Mouse (Mus musculus) midbrain, embryonic 16.5 days (tissue): ENCODE data around the gene Aldh8a1. TPM values are rescaled to one million over a fixed set of nuclear protein-coding genes. Genes with fewer than 3 reads are reported as not detected.

Experiments used
- ATAC-seq: fragments of 200-750 bp; cut with Nextera tagmentation; 2 replicates; pipeline ENCODE4 v1.8.0; 2017; ENCODE audit warnings: moderate TSS enrichment
- H3K27ac ChIP-seq: fragments of 300-500 bp; sonication (generic); 2 replicates; pipeline ENCODE4 v1.5.1; 2014; ENCODE audit warnings: mild to moderate bottlenecking, low read length, mixed read lengths
- H3K27me3 ChIP-seq: fragments of 300-500 bp; sonication (generic); 2 replicates; pipeline ENCODE4 v1.6.1; 2014; ENCODE audit warnings: low read depth, low read length, mixed read lengths; ENCODE audit not compliant: control insufficient read depth, insufficient read depth
- H3K36me3 ChIP-seq: fragments of 300-500 bp; sonication (generic); 2 replicates; pipeline ENCODE4 v1.6.1; 2014; ENCODE audit warnings: mild to moderate bottlenecking, low read length, moderate library complexity, mixed read lengths; ENCODE audit not compliant: control insufficient read depth, insufficient read depth
- H3K4me1 ChIP-seq: fragments of 300-500 bp; sonication (generic); 2 replicates; pipeline ENCODE4 v1.6.1; 2014; ENCODE audit warnings: mild to moderate bottlenecking, low read length, mixed read lengths; ENCODE audit not compliant: control insufficient read depth, insufficient read depth
- H3K4me2 ChIP-seq: fragments of 300-500 bp; sonication (generic); 2 replicates; pipeline ENCODE4 v1.6.1; 2014; ENCODE audit warnings: mild to moderate bottlenecking, low read length, mixed read lengths
- H3K4me3 ChIP-seq: fragments of 300-500 bp; sonication (generic); 2 replicates; pipeline ENCODE4 v1.5.1; 2014; ENCODE audit warnings: low read depth, mild to moderate bottlenecking, low read length, moderate library complexity, mixed read lengths
- H3K9ac ChIP-seq: fragments of 300-500 bp; sonication (generic); 2 replicates; pipeline ENCODE4 v1.6.1; 2014; ENCODE audit warnings: low read depth, low read length, mixed read lengths
- H3K9me3 ChIP-seq: fragments of 300-500 bp; sonication (generic); replicated peaks from 2 replicates; pipeline ENCODE4 v1.6.1; 2014; ENCODE audit warnings: mild to moderate bottlenecking, low read length, mixed read lengths; ENCODE audit not compliant: control insufficient read depth, poor library complexity, severe bottlenecking
- WGBS: fragments of 180-500 bp; shearing (Covaris S2); extraction: QIAGEN DNeasy Blood & Tissue Kit; methylation state at CpG from one replicate; pipeline ENCODE4 v1.1.7; 2014; 5-methylcytosine and 5-hydroxymethylcytosine counted together
- polyA plus RNA-seq: library from polyadenylated mRNA; unstranded; fragments of >200 nt; fragmentation: Nextera tagmentation; extraction: Ambion mirVana; gene quantifications from 2 replicates; pipeline ENCODE4 v1.2.1, GENCODE M21; 2015

The Aldh8a1 gene
- polyA plus RNA-seq, 1 experiment from 2014 or later, result not detected

DNA sequence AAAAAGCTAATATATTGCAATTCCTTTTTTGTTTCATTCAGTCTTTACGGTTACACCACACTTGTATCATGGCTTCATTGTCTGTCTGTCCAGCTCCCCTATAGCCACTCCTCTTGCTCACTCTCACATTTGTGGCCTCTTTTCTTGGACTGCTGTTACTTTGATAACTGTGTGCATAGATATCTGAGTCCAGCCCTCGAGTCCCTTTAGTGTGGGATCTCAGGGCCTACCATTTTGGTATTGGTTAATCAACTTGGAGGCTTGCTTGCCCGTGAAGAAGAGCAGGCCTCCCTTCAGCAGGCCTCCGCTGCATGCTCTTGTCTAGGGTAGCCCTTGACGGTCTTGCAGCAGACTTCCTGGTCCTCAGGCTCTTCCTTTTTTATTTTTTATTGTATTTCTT, 27.6 kb upstream of the Aldh8a1 start:
- H3K27ac ChIP-seq, result no peak overlapping the region

DNA sequence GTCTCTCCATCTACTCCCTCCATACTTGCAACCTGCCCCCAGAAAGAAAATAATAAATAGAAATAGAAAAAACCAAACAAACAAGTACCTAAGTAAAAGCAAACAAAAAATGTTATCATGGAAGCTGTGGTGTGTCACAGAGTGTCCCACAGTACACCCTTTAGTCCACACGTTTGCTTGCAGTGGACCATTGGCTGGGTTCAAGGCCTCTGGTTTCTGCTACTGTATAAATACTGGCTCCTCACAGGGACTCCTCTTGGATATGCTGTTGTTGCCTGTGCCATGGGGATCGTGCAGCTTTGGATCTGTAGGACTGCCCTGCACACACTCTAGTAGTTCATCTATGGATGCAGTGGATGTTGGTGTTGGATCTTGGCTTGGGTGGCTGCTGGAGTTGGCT, 27.1 kb upstream of the Aldh8a1 start:
- H3K4me3 ChIP-seq, result no peak overlapping the region
- no peak overlapping the region for H3K9ac ChIP-seq
- H3K27ac ChIP-seq, result no peak overlapping the region
- H3K36me3 ChIP-seq, result peaks cover 20% of the 10 kb centered on the region
- H3K27me3 ChIP-seq, result no peaks in the 10 kb centered on the region
- ATAC-seq, result no peak
- no peak overlapping the region for H3K4me2 ChIP-seq
- WGBS, result 93% methylated on average over 2 of the region's 2 CpGs
- no peaks in the 10 kb centered on the region for H3K9me3 ChIP-seq
- H3K4me1 ChIP-seq, result no peaks in the 10 kb centered on the region

More for the DNA sequence above, 27.6 kb upstream of the Aldh8a1 start:
- no peaks in the 10 kb centered on the region for H3K4me1 ChIP-seq
- H3K36me3 ChIP-seq, result peaks cover 20% of the 10 kb centered on the region
- H3K27me3 ChIP-seq, result no peaks in the 10 kb centered on the region
- WGBS, result 94% methylated on average over 5 of the region's 5 CpGs
- ATAC-seq, result no peak
- no peaks in the 10 kb centered on the region for H3K9me3 ChIP-seq
- H3K4me3 ChIP-seq, result no peak overlapping the region
- H3K9ac ChIP-seq, result no peak overlapping the region
- H3K4me2 ChIP-seq, result no peak overlapping the region

DNA sequence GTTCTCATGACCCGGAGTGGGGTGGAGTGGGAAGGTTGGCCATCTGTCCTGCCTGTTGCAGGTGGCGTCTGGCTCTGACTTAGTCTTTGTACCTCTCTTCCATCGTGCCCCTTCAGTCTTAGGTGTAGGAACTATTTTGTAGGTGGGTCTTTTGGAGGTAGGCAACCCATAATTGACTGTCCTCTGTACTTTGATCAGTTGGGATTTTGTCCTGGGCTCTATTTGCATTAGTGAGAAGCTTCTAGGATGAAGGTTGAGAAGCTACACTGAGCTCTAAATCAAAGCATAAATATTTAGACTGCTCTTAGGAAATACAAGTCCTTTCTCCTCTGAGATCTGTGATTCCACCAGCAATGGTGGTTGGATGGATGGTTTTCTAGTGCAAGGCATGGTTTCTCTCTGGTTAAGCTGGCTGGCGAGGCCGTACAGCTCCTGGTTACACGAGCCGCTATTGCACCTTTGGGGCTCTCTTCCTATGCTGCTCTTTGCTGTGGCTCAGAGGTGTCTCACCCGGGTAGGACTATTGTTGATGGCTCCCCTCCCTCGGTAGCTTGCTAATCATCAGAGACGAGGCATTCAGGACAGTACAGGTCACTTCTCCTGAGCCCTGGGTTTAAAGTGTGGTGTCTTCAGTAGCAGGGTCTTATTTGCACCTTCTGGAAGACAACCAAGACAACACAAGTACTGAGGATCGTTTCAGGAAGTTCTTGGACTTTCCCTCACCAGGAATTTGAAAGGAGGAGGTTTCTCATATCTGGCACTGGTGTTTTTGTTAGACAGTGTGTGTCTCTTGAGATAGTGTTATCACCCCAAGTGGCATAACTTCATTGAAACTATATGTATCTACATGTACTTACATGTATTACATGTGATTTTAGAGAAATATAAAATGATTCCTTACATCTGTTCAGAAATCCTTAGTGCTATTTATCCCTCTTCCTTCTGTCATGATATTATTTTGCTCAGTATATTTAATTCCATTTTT, 26.3 kb upstream of the Aldh8a1 start:
- peaks cover 21% of the 10 kb centered on the region for H3K36me3 ChIP-seq

GRCm38 (mm10) chr10:21351766-21352165, 25.3 kb upstream of the Aldh8a1 start:
- Histone ChIP-seq H3K4me2 (no peak overlapping the region), H3K36me3 (peaks cover 28% of the 10 kb centered on the region), H3K9ac (no peak overlapping the region), H3K4me1 (no peaks in the 10 kb centered on the region), H3K27ac (no peak overlapping the region), H3K9me3 (no peaks in the 10 kb centered on the region), H3K27me3 (no peaks in the 10 kb centered on the region), H3K4me3 (no peak overlapping the region)
- WGBS, result 49% methylated on average over 12 of the region's 12 CpGs
- no peak for ATAC-seq

More for the DNA sequence above, 26.3 kb upstream of the Aldh8a1 start:
- no peaks in the 10 kb centered on the region for H3K4me1 ChIP-seq
- H3K27ac ChIP-seq, result no peak overlapping the region
- ATAC-seq, result no peak
- H3K4me3 ChIP-seq, result no peak overlapping the region
- WGBS, result 93% methylated on average over 11 of the region's 11 CpGs
- H3K27me3 ChIP-seq, result no peaks in the 10 kb centered on the region
- H3K9ac ChIP-seq, result no peak overlapping the region
- H3K9me3 ChIP-seq, result no peaks in the 10 kb centered on the region
- no peak overlapping the region for H3K4me2 ChIP-seq

- Histone ChIP-seq H3K4me1 (no peaks in the 10 kb centered on the region), H3K4me2 (no peak overlapping the region), H3K27ac (no peak overlapping the region), H3K9ac (no peak overlapping the region), H3K27me3 (no peaks in the 10 kb centered on the region), H3K9me3 (no peaks in the 10 kb centered on the region), H3K36me3 (peaks cover 23% of the 10 kb centered on the region), H3K4me3 (no peak overlapping the region)
- ATAC-seq, result no peak
- WGBS, result 70% methylated on average over 5 of the region's 5 CpGs
These were observed 23.2 kb upstream of the Aldh8a1 start for GRCm38 (mm10) chr10:21353890-21354289.

- H3K36me3 ChIP-seq, result peaks cover 26% of the 10 kb centered on the region
- H3K9ac ChIP-seq, result no peak overlapping the region
- H3K9me3 ChIP-seq, result no peaks in the 10 kb centered on the region
- H3K4me2 ChIP-seq, result no peak overlapping the region
- ATAC-seq, result no peak
- H3K27me3 ChIP-seq, result no peaks in the 10 kb centered on the region
- no peaks in the 10 kb centered on the region for H3K4me1 ChIP-seq
- WGBS, result 94% methylated on average over 7 of the region's 7 CpGs
- H3K4me3 ChIP-seq, result no peak overlapping the region
- no peak overlapping the region for H3K27ac ChIP-seq
These were observed 22.6 kb upstream of the Aldh8a1 start for GRCm38 (mm10) chr10:21354506-21354905.

GRCm38 (mm10) chr10:21357986-21358385, 19.1 kb upstream of the Aldh8a1 start:
- 92% methylated on average over 8 of the region's 8 CpGs for WGBS
- no peak overlapping the region for H3K27ac ChIP-seq
- H3K4me1 ChIP-seq, result no peaks in the 10 kb centered on the region
- H3K9me3 ChIP-seq, result no peaks in the 10 kb centered on the region
- peaks cover 19% of the 10 kb centered on the region for H3K36me3 ChIP-seq
- no peak for ATAC-seq
- no peak overlapping the region for H3K4me3 ChIP-seq
- no peak overlapping the region for H3K4me2 ChIP-seq
- H3K27me3 ChIP-seq, result no peaks in the 10 kb centered on the region
- no peak overlapping the region for H3K9ac ChIP-seq

DNA sequence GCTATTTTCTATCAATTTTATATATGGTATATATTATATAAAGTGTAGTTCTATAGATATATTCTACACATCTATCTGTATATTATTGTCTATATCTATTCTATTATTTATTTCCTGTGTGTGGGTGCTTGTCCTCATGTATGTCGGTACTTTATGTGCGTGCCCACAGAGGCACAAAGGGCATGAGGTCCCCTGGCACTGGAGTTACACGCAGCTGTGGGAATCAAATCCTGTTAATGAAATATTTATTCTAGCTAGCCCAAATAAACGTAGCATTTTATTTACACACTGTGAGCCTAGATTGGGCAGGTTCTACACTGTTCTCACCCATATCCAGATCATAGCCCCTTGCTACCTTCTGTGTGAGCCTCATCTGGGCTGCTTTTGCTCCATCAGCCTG, 18.0 kb upstream of the Aldh8a1 start:
- no peaks in the 10 kb centered on the region for H3K4me1 ChIP-seq
- no peaks in the 10 kb centered on the region for H3K9me3 ChIP-seq
- no peak overlapping the region for H3K4me2 ChIP-seq
- no peak overlapping the region for H3K9ac ChIP-seq
- H3K27me3 ChIP-seq, result no peaks in the 10 kb centered on the region
- peaks cover 18% of the 10 kb centered on the region for H3K36me3 ChIP-seq
- WGBS, result 93% methylated on average over 4 of the region's 4 CpGs
- no peak overlapping the region for H3K4me3 ChIP-seq
- no peak for ATAC-seq
- H3K27ac ChIP-seq, result no peak overlapping the region

- no peak for ATAC-seq
- no peak overlapping the region for H3K4me3 ChIP-seq
- H3K9me3 ChIP-seq, result no peaks in the 10 kb centered on the region
- peaks cover 6% of the 10 kb centered on the region; the same call in 1 of the 2 replicates for H3K36me3 ChIP-seq
- no peaks in the 10 kb centered on the region for H3K27me3 ChIP-seq
- no peaks in the 10 kb centered on the region for H3K4me1 ChIP-seq
- H3K4me2 ChIP-seq, result no peak overlapping the region
- no peak overlapping the region for H3K9ac ChIP-seq
- WGBS, result 92% methylated on average over 7 of the region's 7 CpGs
- H3K27ac ChIP-seq, result no peak overlapping the region
These were observed 15.2 kb upstream of the Aldh8a1 start for GRCm38 (mm10) chr10:21361871-21362270.
